Mouse (Mus musculus): ENCODE measurements at regions not wholly inside any gene's neighbourhood (a gene's known extent, or its start where the extent isn't known, plus 50 kb on each side); places are given as distances from the start of the nearest gene placed in this dataset.
A peak's percentile ranks its signal among the peaks of the same experiment; 100 is the strongest.

- no peak overlapping the region for H3K9ac ChIP-seq
- no peaks in the 10 kb centered on the region for H3K4me1 ChIP-seq
- H3K27ac ChIP-seq: no peak overlapping the region
- WGBS: 87% methylated on average over 1 of the region's 1 CpGs
- no peaks in the 10 kb centered on the region for H3K9me3 ChIP-seq
- H3K36me3 ChIP-seq (replicated peaks): no peaks in the 10 kb centered on the region
- H3K4me2 ChIP-seq: no peak overlapping the region
- ATAC-seq (ENCODE audit: low FRiP score): no peak
- H3K4me3 ChIP-seq (replicated peaks): no peak overlapping the region
- H3K27me3 ChIP-seq: no peaks in the 10 kb centered on the region
Observed at GRCm38 (mm10) chr2:134126988-134127387, 427.2 kb downstream of the Hao1 start.

GRCm38 (mm10) chr2:134107286-134107685, 446.9 kb downstream of the Hao1 start:
- ATAC-seq (ENCODE audit: low FRiP score): no peak
- no peaks in the 10 kb centered on the region for H3K27me3 ChIP-seq
- no peak overlapping the region for H3K27ac ChIP-seq
- H3K4me2 ChIP-seq: no peak overlapping the region
- no peak overlapping the region for H3K4me3 ChIP-seq (replicated peaks)
- no peaks in the 10 kb centered on the region for H3K9me3 ChIP-seq
- no peaks in the 10 kb centered on the region for H3K36me3 ChIP-seq (replicated peaks)
- H3K9ac ChIP-seq: no peak overlapping the region
- no peaks in the 10 kb centered on the region for H3K4me1 ChIP-seq

GRCm38 (mm10) chr2:134088374-134088773, 465.8 kb downstream of the Hao1 start:
- Histone ChIP-seq H3K27me3 (no peaks in the 10 kb centered on the region), H3K36me3 (replicated peaks) (no peaks in the 10 kb centered on the region), H3K4me1 (no peaks in the 10 kb centered on the region), H3K9ac (no peak overlapping the region), H3K4me2 (no peak overlapping the region), H3K27ac (no peak overlapping the region), H3K9me3 (no peaks in the 10 kb centered on the region), H3K4me3 (replicated peaks) (no peak overlapping the region)
- 77% methylated on average over 2 of the region's 2 CpGs for WGBS
- ATAC-seq (ENCODE audit: low FRiP score): no peak

GRCm38 (mm10) chr2:134080148-134080547, 474.0 kb downstream of the Hao1 start:
- no peaks in the 10 kb centered on the region for H3K27me3 ChIP-seq
- no peak for ATAC-seq (ENCODE audit: low FRiP score)
- no peak overlapping the region for H3K27ac ChIP-seq
- H3K36me3 ChIP-seq (replicated peaks): no peaks in the 10 kb centered on the region
- peaks cover 3% of the 10 kb centered on the region; the same call in 1 of the 2 replicates for H3K4me1 ChIP-seq
- no peak overlapping the region for H3K9ac ChIP-seq
- H3K4me3 ChIP-seq (replicated peaks): no peak overlapping the region
- no peaks in the 10 kb centered on the region for H3K9me3 ChIP-seq
- 75% methylated on average over 1 of the region's 1 CpGs for WGBS
- H3K4me2 ChIP-seq: no peak overlapping the region

- WGBS: 84% methylated on average over 1 of the region's 1 CpGs
- H3K4me2 ChIP-seq: no peak overlapping the region
- no peaks in the 10 kb centered on the region for H3K9me3 ChIP-seq
- H3K27ac ChIP-seq: no peak overlapping the region
- no peaks in the 10 kb centered on the region for H3K27me3 ChIP-seq
- peaks cover 3% of the 10 kb centered on the region; the same call in 1 of the 2 replicates for H3K4me1 ChIP-seq
- no peak overlapping the region for H3K4me3 ChIP-seq (replicated peaks)
- H3K36me3 ChIP-seq (replicated peaks): no peaks in the 10 kb centered on the region
- no peak for ATAC-seq (ENCODE audit: low FRiP score)
- no peak overlapping the region for H3K9ac ChIP-seq
Observed at GRCm38 (mm10) chr2:134077953-134078352, 476.2 kb downstream of the Hao1 start.

- Histone ChIP-seq H3K4me2 (no peak overlapping the region), H3K27ac (no peak overlapping the region), H3K4me3 (replicated peaks) (no peak overlapping the region), H3K36me3 (replicated peaks) (no peaks in the 10 kb centered on the region), H3K4me1 (no peaks in the 10 kb centered on the region; the same call in 1 of the 2 replicates), H3K9ac (no peak overlapping the region), H3K9me3 (no peaks in the 10 kb centered on the region), H3K27me3 (no peaks in the 10 kb centered on the region)
- WGBS: 37% methylated on average over 8 of the region's 8 CpGs
- ATAC-seq (ENCODE audit: low FRiP score): peak; percentile 80
Observed at GRCm38 (mm10) chr2:134067910-134068335, 486.2 kb downstream of the Hao1 start.

- H3K9ac ChIP-seq: no peak overlapping the region
- no peaks in the 10 kb centered on the region for H3K36me3 ChIP-seq (replicated peaks)
- ATAC-seq (ENCODE audit: low FRiP score): no peak
- 98% methylated on average over 1 of the region's 1 CpGs for WGBS
- no peaks in the 10 kb centered on the region; the same call in 1 of the 2 replicates for H3K4me1 ChIP-seq
- H3K4me3 ChIP-seq (replicated peaks): no peak overlapping the region
- H3K27ac ChIP-seq: no peak overlapping the region
- no peaks in the 10 kb centered on the region for H3K9me3 ChIP-seq
- no peaks in the 10 kb centered on the region for H3K27me3 ChIP-seq
- no peak overlapping the region for H3K4me2 ChIP-seq
Observed at GRCm38 (mm10) chr2:134067404-134067803, 486.8 kb downstream of the Hao1 start.

- Histone ChIP-seq H3K4me3 (replicated peaks) (no peak overlapping the region), H3K27me3 (no peaks in the 10 kb centered on the region), H3K4me1 (no peaks in the 10 kb centered on the region), H3K9ac (no peak overlapping the region), H3K36me3 (replicated peaks) (no peaks in the 10 kb centered on the region), H3K4me2 (no peak overlapping the region), H3K9me3 (no peaks in the 10 kb centered on the region), H3K27ac (no peak overlapping the region)
- 82% methylated on average over 2 of the region's 2 CpGs for WGBS
- no peak for ATAC-seq (ENCODE audit: low FRiP score)
Observed at GRCm38 (mm10) chr2:134059916-134060618, 494.1 kb downstream of the Hao1 start.

- Histone ChIP-seq H3K27me3 (no peaks in the 10 kb centered on the region), H3K4me3 (replicated peaks) (no peak overlapping the region), H3K27ac (no peak overlapping the region), H3K9me3 (no peaks in the 10 kb centered on the region), H3K4me1 (no peaks in the 10 kb centered on the region), H3K9ac (no peak overlapping the region), H3K36me3 (replicated peaks) (no peaks in the 10 kb centered on the region), H3K4me2 (no peak overlapping the region)
- 68% methylated on average over 6 of the region's 6 CpGs for WGBS
- ATAC-seq (ENCODE audit: low FRiP score): peak; percentile 46; the same call in 1 of the 2 replicates
Observed at GRCm38 (mm10) chr2:134036359-134036874, 484.5 kb downstream of the Bmp2 start.

- H3K4me1 ChIP-seq: no peaks in the 10 kb centered on the region
- H3K4me3 ChIP-seq (replicated peaks): no peak overlapping the region
- H3K4me2 ChIP-seq: no peak overlapping the region
- no peaks in the 10 kb centered on the region for H3K9me3 ChIP-seq
- H3K9ac ChIP-seq: no peak overlapping the region
- no peak overlapping the region for H3K27ac ChIP-seq
- peak; percentile 70; the same call in 1 of the 2 replicates for ATAC-seq (ENCODE audit: low FRiP score)
- 71% methylated on average over 4 of the region's 4 CpGs for WGBS
- no peaks in the 10 kb centered on the region for H3K27me3 ChIP-seq
- H3K36me3 ChIP-seq (replicated peaks): no peaks in the 10 kb centered on the region
Observed at GRCm38 (mm10) chr2:134029631-134030414, 477.9 kb downstream of the Bmp2 start.

GRCm38 (mm10) chr2:134029153-134029552, 477.2 kb downstream of the Bmp2 start:
- H3K9ac ChIP-seq: no peak overlapping the region
- H3K9me3 ChIP-seq: no peaks in the 10 kb centered on the region
- H3K27ac ChIP-seq: no peak overlapping the region
- WGBS: 88% methylated on average over 2 of the region's 2 CpGs
- H3K4me3 ChIP-seq (replicated peaks): no peak overlapping the region
- no peaks in the 10 kb centered on the region for H3K27me3 ChIP-seq
- H3K4me2 ChIP-seq: no peak overlapping the region
- no peaks in the 10 kb centered on the region for H3K36me3 ChIP-seq (replicated peaks)
- ATAC-seq (ENCODE audit: low FRiP score): no peak
- H3K4me1 ChIP-seq: no peaks in the 10 kb centered on the region

- no peak overlapping the region for H3K4me3 ChIP-seq (replicated peaks)
- ATAC-seq (ENCODE audit: low FRiP score): 0 out of 2 replicates have a peak, but pooled peaks have one; percentile 46
- H3K9me3 ChIP-seq: no peaks in the 10 kb centered on the region
- no peaks in the 10 kb centered on the region for H3K4me1 ChIP-seq
- no peaks in the 10 kb centered on the region for H3K36me3 ChIP-seq (replicated peaks)
- H3K27ac ChIP-seq: no peak overlapping the region
- H3K4me2 ChIP-seq: no peak overlapping the region
- no peaks in the 10 kb centered on the region for H3K27me3 ChIP-seq
- H3K9ac ChIP-seq: no peak overlapping the region
Observed at GRCm38 (mm10) chr2:134017109-134017508, 465.1 kb downstream of the Bmp2 start.
